Mouse (Mus musculus) MN1 (cell line): ENCODE data around the gene Rasl12.

Source experiments
- DNase-seq: peaks from one replicate; pipeline ENCODE4 v3.0.0-alpha.2; 2016; ENCODE audit warnings: low spot score

The Rasl12 gene

DNA sequence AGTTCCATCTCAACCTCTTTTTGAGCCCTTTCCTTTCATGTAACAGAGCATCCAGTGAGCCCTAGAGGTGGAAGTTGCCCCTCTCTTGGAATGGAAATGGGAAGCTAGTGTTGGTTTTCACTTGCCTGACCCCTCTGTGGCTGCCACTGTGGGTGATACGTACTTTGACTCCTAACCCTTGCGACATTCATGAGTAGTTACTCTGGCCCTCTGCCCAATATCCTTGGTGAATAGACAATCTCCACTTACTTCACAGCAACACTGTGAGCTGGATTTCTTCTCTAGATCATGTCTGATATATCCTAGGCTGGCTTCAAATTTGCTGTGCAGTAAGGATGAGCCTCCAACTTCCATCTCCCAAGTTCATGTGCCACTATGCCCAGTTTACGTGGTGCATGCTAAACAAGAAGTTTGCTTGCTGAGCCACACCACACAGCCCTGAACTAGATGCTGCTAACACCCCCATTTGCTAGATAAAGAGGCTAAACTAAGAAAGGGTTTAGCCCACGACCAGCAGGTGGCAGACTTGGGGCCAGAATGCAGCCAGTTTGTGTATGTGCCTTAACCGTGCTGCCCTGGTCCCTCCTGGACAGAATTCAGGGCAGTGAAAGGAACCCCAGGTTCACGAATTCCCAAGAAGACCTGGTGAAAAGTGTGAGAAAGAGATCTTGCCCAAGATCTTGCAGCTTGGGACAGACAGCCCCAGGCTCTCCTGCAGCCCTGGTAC lies 5.5 kb upstream of the Rasl12 start:
- DNase-seq: peak; percentile 74

DNA sequence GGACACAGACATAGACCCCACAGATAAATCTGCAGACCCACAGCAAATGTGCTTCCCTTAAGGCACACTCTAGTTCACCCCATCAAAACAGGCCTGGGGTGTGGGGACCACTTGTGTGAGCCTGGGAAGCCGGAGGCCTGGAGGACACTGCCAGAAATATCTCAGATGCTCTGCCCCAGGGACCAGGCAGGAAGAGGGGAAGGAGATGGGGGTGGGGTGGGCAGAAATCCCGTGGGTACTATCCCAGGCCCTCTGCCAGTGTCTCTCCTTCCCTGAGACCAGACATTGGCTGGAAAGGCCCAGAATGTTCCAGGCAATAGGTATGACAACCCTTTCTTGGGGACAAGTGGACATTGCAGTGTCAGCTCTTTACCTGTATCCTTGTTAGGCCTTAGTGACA lies 4.7 kb upstream of the Rasl12 start:
- DNase-seq: peak; percentile 14

DNA sequence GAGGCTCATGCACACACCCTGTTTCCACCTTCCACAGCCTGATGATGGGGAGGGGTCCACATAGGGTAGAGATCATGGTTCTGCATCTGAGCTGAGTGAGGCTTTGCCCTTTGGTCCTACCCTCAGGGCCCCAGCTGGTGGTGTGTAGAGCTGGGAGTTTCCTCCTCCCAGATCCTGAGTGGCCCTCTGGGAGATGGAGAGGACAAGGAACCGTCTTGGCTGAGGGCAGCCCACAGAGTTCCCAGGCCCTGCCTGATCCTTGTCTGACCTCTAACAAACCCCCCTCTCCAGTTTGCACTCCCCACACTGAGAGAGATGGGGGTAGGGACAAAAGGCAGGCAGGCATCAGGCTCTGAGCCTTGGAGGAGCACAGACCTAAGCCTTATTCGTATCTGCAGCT lies 3.9 kb upstream of the Rasl12 start:
- no peak for DNase-seq

DNA sequence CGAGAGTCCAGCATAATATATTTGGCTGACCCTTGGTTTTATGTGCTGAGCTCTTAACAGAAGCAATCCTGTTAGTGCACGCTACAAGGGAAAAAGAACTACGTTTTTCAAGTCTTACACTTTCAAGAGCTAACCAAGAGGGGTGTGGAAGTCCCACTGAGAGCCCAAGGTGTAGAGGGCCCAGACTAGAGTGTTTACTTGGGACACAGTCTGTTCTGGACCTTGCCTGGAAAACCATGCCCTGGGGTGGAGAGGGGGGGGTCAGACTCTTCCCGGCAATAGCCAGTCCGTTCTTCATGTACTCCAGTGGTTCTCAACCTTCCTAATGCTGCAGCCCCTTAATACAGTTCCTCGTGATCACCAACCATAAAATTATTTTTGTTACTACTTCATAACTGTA lies 1.6 kb downstream of the Rasl12 start:
- no peak for DNase-seq

DNA sequence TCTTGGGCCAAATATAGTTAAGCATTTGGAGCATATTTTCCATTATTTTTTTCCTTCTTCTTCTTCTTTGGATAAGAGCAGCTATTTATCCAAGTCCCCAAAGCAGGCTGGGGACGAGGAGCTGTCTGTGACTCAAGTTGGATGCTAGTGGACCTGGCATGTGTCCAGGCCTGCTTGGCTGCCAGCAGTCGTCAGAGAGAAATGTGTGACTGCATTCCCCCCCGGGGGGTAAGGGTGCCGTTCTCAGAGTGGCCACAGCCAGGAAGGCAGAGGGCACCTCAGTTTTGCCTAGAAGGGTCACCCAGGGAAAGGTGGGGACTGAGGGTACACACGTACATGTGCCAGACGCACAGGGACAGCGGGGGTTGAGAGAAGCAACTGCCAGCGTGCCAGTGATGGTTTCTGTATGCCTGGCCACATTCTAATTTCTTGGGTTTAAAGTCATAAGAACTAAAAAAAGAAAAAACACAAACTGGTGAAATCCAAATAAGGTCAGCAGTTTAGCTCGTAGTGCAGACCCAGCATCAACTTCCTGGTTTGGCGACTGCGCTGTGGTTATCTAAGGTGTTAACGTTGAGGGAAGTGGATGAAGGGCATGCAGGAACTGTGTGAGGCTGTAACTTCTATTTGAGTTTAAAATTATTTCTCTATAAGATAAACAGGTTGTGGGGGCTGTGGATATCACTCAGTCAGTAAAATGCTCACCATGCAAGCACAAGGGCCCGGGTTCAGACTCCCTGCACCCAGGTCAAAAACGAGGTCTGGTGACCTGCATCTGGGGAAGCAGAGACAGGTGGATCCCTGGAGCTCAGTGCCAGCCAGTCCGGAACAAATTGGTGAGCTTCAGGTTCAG lies 6.3 kb downstream of the Rasl12 start:
- DNase-seq: peak; percentile 56

DNA sequence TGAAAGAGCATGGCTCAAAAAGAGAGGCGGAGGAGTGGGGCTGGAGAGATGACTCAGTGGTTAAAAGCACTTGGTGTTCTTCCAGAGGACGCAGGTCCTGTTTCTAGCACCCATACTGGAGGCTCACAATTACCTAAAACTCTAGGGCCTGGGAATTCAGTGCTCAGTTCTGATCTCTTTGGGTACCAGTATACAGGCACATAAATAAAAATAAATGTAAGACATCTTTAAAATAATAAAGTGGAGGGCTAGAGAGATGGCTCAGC lies 6.8 kb downstream of the Rasl12 start:
- DNase-seq: peak; percentile 28

DNA sequence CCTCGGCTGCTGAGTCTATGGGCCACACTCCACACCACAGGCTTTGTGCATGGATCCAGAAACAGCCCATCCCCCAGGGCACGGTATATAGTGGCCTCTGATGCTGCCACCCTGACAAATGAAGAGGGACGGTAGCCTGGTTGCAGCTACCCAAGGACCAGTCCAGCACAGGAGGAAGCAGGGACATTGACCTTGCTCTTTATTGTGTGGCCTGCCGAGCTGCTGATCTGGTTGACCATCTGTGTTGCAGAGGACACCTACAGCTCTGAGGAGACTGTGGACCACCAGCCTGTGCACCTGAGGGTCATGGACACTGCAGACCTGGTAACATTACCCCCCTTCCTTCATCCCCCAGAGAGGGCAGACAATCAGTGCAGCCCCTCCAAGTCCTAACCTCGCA lies 9.0 kb downstream of the Rasl12 start:
- DNase-seq: no peak

DNA sequence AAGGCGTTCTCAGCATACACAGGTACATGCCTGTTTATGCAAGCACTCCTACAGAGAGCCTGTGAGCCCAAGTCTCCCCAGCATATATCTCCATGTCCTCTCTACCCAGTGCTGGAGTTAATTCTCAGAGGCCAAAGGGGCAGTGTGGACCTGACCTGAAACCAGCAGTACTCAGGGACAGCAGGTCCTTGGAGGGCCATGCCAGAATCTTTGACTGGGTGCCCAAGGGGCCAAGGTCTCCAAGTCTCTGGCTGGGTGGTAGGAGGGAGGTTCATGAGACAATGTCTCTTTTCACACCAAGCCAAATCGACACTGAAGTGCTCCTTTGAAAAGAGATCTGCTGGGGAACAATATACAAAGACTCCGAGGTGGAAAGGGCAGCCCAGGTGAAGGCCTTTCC lies 9.6 kb downstream of the Rasl12 start:
- DNase-seq: no peak

DNA sequence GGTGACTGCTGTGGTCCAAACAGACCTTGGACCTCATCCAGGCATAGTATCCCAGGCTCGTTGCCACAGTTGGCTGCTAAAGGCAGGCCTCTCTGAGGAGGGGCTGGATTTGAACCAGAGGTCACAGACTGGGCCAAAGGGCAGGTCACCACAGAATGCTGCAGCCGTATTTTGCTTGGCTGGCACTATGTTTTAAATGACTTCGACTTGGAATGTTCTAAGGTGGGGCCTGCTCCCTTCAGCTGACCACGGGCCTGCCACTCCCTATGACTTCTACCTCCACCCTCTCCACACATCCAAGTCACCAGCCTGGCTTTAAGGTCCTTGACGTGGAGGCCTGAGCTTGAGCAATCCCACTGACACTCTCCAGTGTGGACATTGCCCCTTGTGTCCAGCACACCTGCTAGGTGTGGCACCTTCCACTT lies 10.6 kb downstream of the Rasl12 start:
- no peak for DNase-seq

DNA sequence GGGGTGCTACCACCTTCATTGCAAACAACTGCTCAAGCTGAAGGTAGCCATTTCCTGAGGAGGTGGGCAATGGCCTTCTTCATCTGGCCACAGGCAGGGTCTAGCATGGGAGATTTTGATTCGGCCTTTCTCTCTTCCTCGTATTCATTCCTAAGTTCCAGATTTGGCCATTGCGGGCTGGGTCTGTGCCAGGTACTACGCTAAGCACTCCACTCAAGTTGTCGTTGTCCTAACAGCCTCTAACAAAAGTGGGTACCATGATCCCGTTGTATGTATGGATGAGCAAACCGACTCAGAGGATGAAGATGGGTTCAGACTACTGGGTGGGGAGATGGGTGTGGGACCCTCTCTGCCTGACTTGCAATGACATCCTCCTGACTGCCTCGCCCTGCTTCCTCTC lies 12.1 kb downstream of the Rasl12 start:
- no peak for DNase-seq

DNA sequence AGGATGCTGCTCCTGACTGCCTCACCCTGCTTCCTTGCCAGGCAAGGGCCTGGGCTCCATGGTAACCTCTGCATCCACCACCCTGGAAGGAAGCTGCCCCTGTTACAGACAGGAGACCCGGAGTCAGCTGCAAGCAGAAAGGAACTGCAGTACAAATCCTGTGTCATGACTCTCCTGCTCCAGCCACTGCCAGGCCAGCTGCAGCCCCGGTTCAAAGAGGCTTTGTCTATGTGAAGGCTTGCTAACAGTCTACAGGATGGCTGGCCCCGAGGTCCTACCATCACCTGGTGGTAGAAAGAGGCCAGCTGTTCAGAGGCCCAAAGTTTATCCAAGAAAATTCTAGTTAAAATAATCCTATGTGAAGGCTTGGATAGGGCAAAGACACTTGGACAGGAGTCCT lies 13.0 kb downstream of the Rasl12 start:
- DNase-seq: no peak

DNA sequence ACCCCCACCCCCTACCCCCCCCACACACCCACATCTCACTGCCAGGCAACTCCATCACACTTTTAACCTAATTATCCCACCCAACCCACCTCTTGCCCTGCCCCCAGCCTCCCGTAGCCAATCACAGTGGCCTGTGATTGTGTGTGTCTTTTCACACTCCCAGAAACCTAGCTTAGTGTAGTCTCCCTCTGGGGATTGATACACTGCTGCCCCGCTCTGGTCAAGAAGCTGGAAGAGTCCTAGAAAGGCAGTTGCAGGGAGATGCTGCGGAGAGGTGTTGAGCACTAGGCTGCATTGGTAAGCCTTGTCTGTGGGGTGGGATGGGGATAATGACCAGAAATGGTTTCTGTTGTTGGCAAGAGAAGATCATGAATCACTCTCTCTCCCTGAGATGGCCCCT lies 19.4 kb downstream of the Rasl12 start:
- DNase-seq: peak; percentile 42

DNA sequence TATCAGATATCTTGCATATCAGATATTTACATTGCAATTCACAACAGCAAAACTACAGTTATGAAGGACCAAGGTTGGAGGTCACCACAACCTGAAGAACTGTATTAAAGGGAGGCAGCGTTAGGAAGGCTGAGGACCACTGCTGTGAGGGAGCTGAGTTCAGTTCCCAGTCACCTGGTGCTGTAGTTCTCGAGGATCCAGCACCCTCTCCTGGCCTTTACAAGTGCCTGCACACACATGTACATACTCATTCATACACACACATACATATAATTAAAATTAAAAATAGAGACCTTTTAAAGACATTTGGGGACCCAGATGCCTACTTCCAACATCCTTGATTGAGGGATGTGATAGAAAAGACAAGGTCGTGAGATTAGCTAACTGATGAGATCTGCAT lies 21.3 kb downstream of the Rasl12 start:
- DNase-seq: no peak

DNA sequence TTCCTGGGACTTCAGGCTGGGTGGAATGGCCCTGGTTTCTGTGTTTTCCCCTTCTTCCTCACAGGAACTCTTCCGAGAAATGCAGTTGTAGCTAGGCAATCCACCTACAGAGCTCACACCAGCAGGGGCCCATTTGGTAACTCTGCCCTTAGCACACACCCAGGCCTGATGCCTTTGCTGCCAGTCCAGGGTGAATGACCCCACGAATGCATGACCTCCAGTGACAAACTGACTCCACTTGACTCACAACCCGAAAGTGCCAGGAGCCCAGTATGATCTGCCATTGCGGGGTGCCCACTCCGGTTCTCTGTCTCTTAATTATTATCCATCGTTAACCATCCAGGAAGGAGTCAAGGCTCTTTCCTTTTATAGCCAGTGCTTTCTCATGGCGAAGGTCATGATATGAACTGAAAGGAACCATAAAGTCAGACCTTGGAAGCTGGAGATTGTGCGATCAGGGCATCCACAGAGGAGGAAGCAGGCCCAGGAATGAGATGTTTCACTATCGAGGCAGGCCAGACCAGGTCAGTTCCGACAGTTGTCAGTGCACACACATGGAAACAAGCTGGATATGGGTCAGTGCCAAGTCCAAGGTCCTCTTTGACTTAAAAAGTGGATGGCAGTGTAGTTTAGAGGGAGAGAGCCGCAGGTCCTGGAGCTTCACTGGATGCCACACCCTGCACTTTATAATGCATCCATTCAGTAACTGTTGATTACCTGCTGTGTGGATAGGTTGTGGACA lies 24.6 kb downstream of the Rasl12 start, which contains the start of gene Slc51b:
Gene Slc51b, minus strand, starts transcription at position 196 of the 742 bp plus-strand sequence.
- no peak for DNase-seq

DNA sequence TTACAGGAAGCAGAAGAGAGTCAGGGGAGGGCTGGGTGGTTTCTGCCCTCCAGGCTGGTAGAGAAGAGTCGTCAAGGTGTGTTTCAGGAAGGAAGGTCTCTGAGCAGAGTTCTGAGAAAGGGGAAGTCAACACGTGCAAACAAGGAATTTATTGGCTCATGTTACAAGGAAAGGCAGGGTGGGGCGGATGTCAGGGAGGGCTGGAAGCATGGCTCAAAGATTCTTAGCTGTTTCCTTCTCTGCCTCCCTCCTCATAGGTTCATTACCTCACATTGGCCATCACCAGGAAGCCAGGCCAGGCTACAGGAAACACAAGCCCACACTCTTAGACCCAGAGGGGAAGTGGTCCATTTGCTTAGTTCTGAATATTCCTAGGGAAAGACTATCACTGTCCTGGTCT lies 26.1 kb downstream of the Rasl12 start:
- no peak for DNase-seq

DNA sequence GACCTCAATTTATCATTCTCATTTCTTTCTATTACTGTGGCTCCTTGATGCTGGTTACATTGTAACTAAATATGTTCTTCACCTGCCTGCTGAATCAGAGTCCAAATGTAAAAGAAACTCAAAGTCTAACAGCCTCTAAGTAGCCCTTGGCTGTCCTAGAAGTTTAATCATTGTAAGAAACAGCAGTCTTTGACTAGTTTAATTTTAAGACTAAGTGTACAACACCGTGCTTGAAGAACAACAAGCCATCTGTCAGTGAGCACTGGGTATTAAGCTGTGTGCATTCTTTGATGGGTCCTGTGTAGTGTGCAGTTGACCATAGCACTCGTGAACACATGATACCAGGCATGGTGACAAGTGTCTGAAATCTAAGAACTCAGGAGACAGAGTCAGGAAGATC lies 29.2 kb downstream of the Rasl12 start:
- no peak for DNase-seq

DNA sequence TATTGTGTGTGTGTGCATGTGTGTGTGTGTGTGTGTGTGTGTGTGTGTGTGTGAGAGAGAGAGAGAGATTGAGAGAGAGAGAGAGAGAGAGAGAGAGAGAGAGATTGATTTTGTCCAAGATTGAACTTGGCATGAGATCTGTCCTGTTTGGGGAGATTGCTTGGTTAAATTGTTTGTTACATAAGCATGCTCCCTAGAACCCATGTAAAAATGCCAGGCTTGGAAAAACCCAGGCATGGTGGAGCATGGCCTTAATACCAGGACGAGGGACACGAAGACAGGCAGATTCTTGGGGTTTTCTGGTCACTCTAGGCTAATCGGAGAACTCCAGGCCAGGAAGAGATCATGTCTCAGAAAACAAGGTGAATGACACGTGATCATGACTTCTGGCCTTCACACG lies 29.7 kb downstream of the Rasl12 start:
- DNase-seq: no peak

DNA sequence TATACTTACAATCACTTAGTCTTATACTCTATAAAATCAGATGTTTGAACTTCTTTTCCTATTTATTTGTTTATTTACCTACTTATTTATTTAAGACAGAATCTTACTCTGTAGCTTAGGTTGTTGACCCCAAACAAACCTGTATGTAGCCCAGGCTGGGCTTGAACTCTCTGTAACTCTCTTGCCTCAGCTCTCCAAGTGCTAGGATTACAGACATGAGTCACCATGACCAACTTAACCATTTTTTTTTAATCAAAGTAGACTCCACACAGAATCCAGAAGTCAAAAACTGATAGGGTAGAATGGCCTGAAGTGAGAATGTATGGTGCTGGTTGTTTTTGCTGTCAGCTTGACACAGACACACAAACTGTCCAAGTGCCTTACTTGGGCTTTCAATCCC lies 32.1 kb downstream of the Rasl12 start:
- no peak for DNase-seq

DNA sequence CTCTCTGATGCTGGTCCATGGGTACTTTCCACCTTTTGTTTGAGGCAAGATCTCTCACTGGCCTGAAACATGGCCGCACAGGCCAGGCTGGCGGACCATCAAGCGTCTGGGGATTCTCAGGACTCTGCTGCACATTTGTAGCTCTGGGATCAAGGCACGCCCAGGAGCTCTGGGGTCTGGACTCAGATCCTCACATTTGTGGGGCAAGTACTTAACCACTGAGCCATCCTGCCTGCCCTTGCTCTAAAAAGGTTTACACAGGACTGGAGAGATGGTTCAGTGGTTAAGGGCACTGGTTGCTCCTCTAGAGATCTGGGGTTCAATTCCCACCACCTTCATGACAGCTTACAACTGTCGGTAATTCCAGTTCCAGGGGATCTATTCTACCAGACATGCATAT lies 32.6 kb downstream of the Rasl12 start:
- DNase-seq: no peak

DNA sequence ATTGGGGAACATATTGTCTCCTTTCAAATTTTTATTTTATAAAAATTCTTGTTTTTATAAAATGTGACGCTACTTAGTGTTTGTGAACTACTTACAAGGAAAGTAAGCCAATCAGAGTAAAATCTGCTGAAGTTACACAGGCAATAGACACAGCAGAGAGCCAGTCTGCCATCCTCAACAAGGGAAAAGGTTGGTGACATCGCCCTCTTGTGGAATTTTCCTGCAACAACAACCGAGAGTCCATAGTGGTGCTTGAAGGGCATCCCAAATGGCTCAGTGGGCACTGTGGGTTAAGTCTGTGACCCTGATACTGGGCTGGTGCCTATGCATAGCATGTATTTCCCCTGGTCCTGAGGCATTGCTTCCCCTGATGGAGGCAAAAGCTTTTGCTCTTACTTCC lies 33.9 kb downstream of the Rasl12 start:
- DNase-seq: peak; percentile 84

DNA sequence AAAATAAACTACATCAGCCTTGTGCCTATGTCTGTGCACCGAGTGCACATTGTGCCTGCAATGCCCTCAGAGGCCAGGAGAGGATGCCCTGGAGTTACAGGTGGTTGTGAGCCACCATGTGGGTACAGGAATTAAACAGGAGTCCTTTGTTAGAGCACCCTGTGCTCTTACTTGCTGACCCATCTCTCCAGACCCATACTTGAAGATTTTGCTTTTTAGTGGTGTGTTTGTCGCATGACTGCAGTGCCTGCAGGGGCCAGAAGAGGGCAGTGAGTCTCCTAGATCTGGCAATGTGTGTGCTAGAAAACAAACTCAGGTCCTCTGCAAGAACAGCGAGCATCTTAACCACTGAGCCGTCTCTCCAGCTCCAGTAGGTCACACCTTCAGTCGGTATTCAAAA lies 35.8 kb downstream of the Rasl12 start:
- peak; percentile 34 for DNase-seq

DNA sequence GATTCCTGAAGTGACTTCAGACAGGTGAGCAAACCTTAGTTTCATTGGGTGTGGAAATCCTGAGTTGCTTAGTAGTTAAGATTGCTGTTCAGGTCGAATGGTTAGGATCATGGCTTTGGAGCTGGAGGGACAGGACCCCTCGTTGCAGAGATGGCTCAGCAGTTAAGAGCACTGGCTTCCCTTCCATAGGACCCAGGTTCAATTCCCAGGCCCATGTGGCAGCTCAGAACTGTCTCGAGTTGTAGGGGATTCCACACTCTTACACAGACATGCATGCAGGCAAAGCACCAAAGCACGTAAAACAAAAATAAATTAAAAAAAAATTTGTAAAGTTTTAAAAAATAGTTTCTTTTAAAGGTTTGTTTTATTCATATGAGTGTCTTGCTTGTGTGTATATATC lies 36.9 kb downstream of the Rasl12 start:
- DNase-seq: no peak

DNA sequence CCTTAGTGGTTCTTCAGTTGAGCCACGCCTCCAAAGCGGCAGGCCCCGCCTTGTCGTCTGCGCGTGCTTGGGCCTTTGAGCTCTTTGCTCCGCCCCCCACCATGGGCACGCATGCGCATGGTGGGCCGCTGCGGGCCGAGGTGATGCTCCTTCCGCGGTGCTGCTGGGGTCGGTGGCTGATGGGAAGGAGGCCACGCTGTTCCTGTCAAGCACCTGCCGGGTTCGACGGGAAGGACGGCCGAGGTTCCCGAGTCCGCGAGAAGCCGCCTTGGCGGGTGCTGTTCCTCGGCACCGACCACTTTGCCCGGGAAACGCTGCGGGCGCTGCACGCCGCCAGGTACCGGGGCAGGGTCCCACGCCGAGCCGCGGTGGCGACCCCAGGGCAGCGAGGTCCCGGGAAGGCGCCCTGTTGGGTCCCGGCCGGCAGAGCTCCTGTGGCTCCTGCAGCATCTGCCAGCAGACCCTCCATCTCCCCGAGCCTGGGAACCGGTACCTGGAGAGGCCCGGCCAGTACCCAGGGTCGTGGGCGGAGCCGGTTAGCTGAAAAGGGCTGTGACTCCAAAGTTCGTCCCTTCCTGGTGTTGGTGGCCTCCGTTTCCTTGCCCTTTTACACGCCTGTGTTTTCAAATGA lies 37.5 kb downstream of the Rasl12 start, which contains the start of gene Mtfmt:
Gene Mtfmt, plus strand, starts transcription at position 112 of the 631 bp plus-strand sequence.
- DNase-seq: peak; percentile 95
